Mouse (Mus musculus): ENCODE measurements around the gene Gpatch2.

GRCm38 (mm10) chr1:187209496-187209895, 5.8 kb upstream of the Gpatch2 start:
- TF ChIP-seq POLR2A (IDR thresholded peaks at IDR 0.05; ENCODE audit: borderline replicate concordance, extremely low read depth, low read depth, low read length) (no peak), CTCF (IDR thresholded peaks at IDR 0.05; ENCODE audit: insufficient read depth, low read length) (no peak)

Measured in lung, adult 2 months (tissue).